Mouse (Mus musculus) heart, adult 2 months (tissue): ENCODE measurements at regions not wholly inside any gene's neighbourhood (a gene's known extent, or its start where the extent isn't known, plus 50 kb on each side); places are given as distances from the start of the nearest gene placed in this dataset.

Source experiments
- DNase-seq, 2 experiments: peaks; one replicate each; pipeline ENCODE4 v3.0.0; 2021
- H3K27ac ChIP-seq: fragments of 200-600 bp; 2 replicates; pipeline ENCODE4 v1.8.1; 2022
- H3K27me3 ChIP-seq: fragments of 200-500 bp; 2 replicates; pipeline ENCODE4 v1.6.1; 2012; ENCODE audit warnings: mild to moderate bottlenecking, low read length, inconsistent platforms, mixed read lengths; ENCODE audit not compliant: control insufficient read depth, insufficient read depth
- H3K36me3 ChIP-seq: fragments of 200-500 bp; 2 replicates; pipeline ENCODE4 v1.6.1; 2012; ENCODE audit warnings: low read length, inconsistent platforms; ENCODE audit not compliant: control insufficient read depth, insufficient read depth
- H3K4me1 ChIP-seq: fragments of 200-500 bp; 2 replicates; pipeline ENCODE4 v1.6.1; 2011; ENCODE audit warnings: low read length; ENCODE audit not compliant: control insufficient read depth, insufficient read depth
- H3K4me3 ChIP-seq: fragments of 200-600 bp; 2 replicates; pipeline ENCODE4 v1.8.1; 2022
- H3K79me2 ChIP-seq: fragments of 200-500 bp; replicated peaks from 2 replicates; pipeline ENCODE4 v1.6.1; 2012; ENCODE audit warnings: mild to moderate bottlenecking, inconsistent platforms, low read length, moderate library complexity, mixed read lengths; ENCODE audit not compliant: control insufficient read depth, insufficient read depth
- H3K9ac ChIP-seq: fragments of 200-500 bp; 2 replicates; pipeline ENCODE4 v1.6.1; 2012; ENCODE audit warnings: low read depth, mild to moderate bottlenecking, control low read depth, inconsistent platforms, low read length, mixed read lengths
- CTCF ChIP-seq: fragments of 200-600 bp; IDR thresholded peaks from 2 replicates; pipeline ENCODE4 v1.8.1; 2022; ENCODE audit warnings: antibody characterized with exemption, mild to moderate bottlenecking, moderate library complexity
- EP300 ChIP-seq: fragments of 200-500 bp; IDR thresholded peaks from 2 replicates; pipeline ENCODE4 v1.6.1; 2011; ENCODE audit warnings: low read depth, low read length, control low read depth; ENCODE audit not compliant: insufficient read depth
- POLR2A ChIP-seq: fragments of 200-500 bp; IDR thresholded peaks from 2 replicates; pipeline ENCODE4 v1.6.1; 2011; ENCODE audit warnings: mild to moderate bottlenecking, low read depth, low read length, control low read depth; ENCODE audit not compliant: insufficient read depth
- WGBS: fragments of 180-500 bp; shearing (Covaris S2); methylation state at CpG from one replicate; pipeline ENCODE4 v1.1.7; 2018; 5-methylcytosine and 5-hydroxymethylcytosine counted together
- intact Hi-C: fragments of 180-260 bp; cut with DNase I; formaldehyde crosslinking; loops from one replicate; pipeline ENCODE4 v1.15.1; 2025

DNA sequence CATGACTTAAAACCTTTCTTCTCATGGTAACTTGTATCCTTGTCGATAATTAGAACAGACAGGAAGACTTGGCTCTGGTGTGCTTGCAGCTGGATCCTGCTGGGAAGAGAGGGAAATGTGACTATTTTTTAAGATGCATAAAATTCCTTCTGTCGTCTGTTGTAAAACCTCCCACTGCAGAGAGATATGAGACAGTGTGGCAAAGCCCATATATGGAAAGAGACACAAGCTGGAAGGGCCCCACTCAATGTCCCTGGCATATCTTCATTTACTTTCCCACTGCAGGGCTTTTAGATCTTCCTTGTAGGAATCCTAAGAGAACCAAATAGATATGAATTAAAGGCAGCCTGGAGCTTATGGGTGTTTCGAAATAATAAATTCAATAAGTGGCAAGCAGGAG is 87.8 kb downstream of the Dad1 start:
- Histone ChIP-seq H3K36me3 (no peaks in the 10 kb centered on the region), H3K79me2 (no peaks in the 10 kb centered on the region), H3K9ac (no peak overlapping the region), H3K4me1 (peaks cover 2% of the 10 kb centered on the region; the same call in 1 of the 2 replicates), H3K27ac (no peak overlapping the region), H3K4me3 (no peak overlapping the region), H3K27me3 (no peaks in the 10 kb centered on the region)
- WGBS = 44% methylated on average over 3 of the region's 3 CpGs
- no peak for TF ChIP-seq CTCF
- no peak for TF ChIP-seq POLR2A
- no peak for TF ChIP-seq EP300
- intact Hi-C loops = loop anchor here (5.0 kb wide), 1 partner anchor 104 kb away; no protein-coding TSS in a partner anchor
- DNase-seq = no peak

DNA sequence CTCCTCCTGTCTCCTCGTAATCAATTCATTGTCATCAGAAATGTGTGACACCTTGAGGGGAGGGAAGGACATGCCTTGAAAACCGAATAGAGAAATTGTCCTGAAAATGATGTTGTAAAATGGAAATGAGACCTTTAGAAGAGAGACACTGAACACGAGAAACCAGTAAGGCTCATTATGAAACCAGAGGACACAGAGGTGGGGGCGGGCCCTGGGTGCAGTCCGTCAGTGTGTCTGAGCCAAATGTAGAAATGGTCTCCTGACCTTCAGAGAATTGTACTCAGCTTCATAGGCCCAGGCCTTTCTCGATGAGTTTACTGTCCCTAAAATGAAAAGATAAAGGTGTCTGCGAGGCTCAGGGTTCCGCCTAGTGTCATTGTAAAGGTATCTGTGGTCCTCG is 89.0 kb downstream of the Dad1 start:
- Histone ChIP-seq H3K27me3 (no peaks in the 10 kb centered on the region), H3K4me1 (peaks cover 2% of the 10 kb centered on the region; the same call in 1 of the 2 replicates), H3K9ac (no peak overlapping the region), H3K79me2 (no peaks in the 10 kb centered on the region), H3K4me3 (no peak overlapping the region), H3K27ac (no peak overlapping the region), H3K36me3 (no peaks in the 10 kb centered on the region)
- DNase-seq = no peak
- 86% methylated on average over 9 of the region's 9 CpGs for WGBS
- no peak for TF ChIP-seq EP300
- no peak for TF ChIP-seq POLR2A
- intact Hi-C loops = loop anchor here (1.0 to 5.0 kb wide), 2 partner anchors 37 to 103 kb away; no protein-coding TSS in a partner anchor

DNA sequence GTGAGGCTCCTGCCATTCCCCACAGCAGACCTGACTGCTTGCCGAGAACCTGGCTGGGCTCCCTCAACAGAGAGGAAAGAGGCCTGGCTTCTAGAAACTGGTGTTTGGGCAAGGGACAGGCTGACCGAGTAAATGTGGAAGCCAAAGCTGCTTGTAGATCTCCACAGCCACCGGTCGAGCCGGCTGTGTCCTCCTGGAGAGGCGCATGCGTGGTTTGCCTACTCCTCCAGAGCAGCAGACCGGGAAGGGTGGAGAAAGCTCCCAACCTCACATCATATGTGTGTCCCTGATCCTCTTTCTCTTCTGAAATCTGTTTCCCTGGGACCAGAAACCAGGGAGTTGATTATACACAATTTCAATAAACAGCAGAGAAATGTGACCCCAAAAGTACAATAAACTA is 92.0 kb downstream of the Dad1 start:
- H3K4me1 ChIP-seq = no peaks in the 10 kb centered on the region
- no peak overlapping the region for H3K27ac ChIP-seq
- no peak for TF ChIP-seq POLR2A
- no peak overlapping the region for H3K9ac ChIP-seq
- intact Hi-C loops = no loop called here
- DNase-seq = no peak
- H3K4me3 ChIP-seq = no peak overlapping the region
- H3K27me3 ChIP-seq = no peaks in the 10 kb centered on the region
- no peaks in the 10 kb centered on the region for H3K79me2 ChIP-seq
- H3K36me3 ChIP-seq = no peaks in the 10 kb centered on the region
- WGBS = 69% methylated on average over 8 of the region's 8 CpGs

DNA sequence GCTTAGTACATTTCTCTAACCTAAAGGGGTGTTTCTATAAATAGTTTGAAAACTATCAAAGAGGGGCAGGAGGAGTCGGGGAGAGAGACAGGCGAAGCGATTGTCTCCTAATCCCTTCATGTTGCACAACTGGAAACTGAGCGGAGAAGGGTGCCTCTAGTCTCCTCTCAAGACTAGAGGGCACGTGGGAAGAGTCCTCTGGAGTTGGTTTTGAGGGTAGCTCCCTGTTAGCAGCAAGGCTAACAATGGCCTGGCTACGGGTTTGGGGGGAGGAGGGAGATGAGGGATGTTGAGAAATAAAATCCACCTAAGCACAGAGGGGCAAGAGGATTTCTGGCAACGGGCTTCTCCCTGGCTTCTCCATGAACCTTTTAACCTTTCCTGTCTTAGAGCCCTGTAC is 92.7 kb downstream of the Dad1 start:
- Histone ChIP-seq H3K36me3 (no peaks in the 10 kb centered on the region), H3K4me1 (no peaks in the 10 kb centered on the region), H3K27ac (no peak overlapping the region), H3K27me3 (no peaks in the 10 kb centered on the region), H3K9ac (no peak overlapping the region), H3K79me2 (no peaks in the 10 kb centered on the region), H3K4me3 (no peak overlapping the region)
- WGBS = 73% methylated on average over 7 of the region's 7 CpGs
- DNase-seq = no peak
- intact Hi-C loops = no loop called here
- no peak for TF ChIP-seq CTCF
- TF ChIP-seq EP300 = no peak
- no peak for TF ChIP-seq POLR2A

DNA sequence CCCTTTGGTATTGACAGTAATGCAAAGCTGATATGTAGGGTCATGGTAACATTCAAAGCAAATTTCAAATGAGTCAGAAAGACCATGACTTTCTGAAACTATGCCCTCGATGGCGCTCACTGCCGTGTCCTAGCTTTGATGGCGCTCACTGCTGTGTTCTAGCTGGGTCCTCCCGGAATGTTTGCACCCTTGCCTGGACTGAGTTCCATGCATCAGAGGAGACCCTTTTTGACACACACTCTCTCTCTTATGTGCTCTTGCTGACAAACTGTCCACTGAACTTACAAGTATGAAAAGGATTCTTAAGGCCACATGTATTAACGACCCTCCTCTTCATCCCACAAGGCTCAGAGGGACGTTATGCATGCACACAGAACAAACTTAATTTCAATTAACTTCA is 94.1 kb downstream of the Dad1 start:
- no peak for DNase-seq
- H3K9ac ChIP-seq = no peak overlapping the region
- WGBS = 94% methylated on average over 7 of the region's 7 CpGs
- H3K4me1 ChIP-seq = no peaks in the 10 kb centered on the region
- TF ChIP-seq EP300 = no peak
- no peaks in the 10 kb centered on the region for H3K27me3 ChIP-seq
- no peak overlapping the region for H3K27ac ChIP-seq
- no peaks in the 10 kb centered on the region for H3K79me2 ChIP-seq
- H3K4me3 ChIP-seq = no peak overlapping the region
- intact Hi-C loops = loop anchor here (10.0 kb wide), 1 partner anchor 275 kb away; no protein-coding TSS in a partner anchor
- no peaks in the 10 kb centered on the region for H3K36me3 ChIP-seq

DNA sequence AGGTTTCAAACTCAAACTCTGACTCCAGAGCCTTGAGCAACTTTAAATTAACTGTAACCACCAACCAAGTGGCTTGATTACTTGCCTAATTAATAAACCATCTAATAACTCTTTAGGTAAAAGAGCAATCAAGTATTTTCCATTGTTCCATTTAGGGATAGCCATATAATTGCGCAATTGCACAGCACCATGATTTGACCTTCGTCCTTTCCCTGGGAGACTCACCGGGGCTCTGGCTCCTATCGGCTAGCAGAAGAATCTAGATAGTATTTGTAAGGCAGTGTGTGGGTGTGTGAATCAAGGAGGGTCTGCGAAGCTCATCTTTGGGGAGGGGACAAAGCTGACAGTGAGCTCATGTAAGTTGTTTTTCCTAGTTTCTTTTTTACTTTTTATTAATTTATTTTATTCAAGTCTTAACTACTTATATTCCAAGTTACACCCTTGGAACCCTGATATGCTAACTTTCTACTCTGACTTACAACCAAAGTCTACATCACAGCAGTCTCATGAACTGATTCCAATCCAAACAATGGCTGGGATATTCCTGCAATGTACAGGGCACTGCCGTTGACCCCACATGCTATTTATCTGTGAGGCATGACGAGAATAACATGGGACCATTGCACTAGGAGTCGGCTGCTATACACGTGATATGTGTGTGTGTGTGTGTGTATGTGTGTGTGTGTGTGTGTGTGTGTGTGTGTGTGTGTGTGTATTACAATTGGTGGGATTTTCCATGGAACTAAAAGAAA is 95.5 kb downstream of the Dad1 start:
- intact Hi-C loops = loop anchor here (10.0 kb wide), 1 partner anchor 274 kb away; no protein-coding TSS in a partner anchor
- WGBS = 54% methylated on average over 9 of the region's 9 CpGs
- Histone ChIP-seq H3K36me3 (no peaks in the 10 kb centered on the region), H3K9ac (no peak overlapping the region), H3K27ac (no peak overlapping the region), H3K27me3 (no peaks in the 10 kb centered on the region), H3K4me1 (no peaks in the 10 kb centered on the region), H3K4me3 (no peak overlapping the region), H3K79me2 (no peaks in the 10 kb centered on the region)
- TF ChIP-seq EP300 (no peak), CTCF (no peak), POLR2A (no peak)
- no peak for DNase-seq
